Mouse (Mus musculus): ENCODE measurements around the gene Cabp1.
"Not testable (repeated sequence)": the region's sequence is repeated elsewhere in the genome, so short reads cannot be mapped to it uniquely, and the experiment has no call there.

Cabp1 gene

DNA sequence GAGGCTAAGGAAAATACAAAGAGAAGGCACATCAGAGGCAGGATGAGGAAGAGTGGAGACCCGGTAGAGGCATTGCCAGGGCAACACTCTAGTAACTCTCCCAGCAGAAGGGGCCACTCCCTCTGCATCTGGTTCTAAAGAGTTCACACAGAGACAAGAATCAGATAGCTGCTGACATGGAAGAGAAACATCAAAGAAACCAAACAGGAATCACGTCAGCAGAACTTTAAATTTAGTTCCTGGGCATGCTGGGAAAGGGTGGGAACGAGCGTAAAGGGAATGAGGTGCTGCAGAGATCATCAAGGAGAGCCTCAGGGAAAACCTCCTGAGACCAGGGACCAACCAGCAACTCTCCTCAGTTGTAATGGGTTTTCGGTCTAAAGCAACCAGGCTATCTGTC lies 43.2 kb downstream of the Cabp1 start:
- DNase-seq (ENCODE audit: low spot score) = no peak

DNA sequence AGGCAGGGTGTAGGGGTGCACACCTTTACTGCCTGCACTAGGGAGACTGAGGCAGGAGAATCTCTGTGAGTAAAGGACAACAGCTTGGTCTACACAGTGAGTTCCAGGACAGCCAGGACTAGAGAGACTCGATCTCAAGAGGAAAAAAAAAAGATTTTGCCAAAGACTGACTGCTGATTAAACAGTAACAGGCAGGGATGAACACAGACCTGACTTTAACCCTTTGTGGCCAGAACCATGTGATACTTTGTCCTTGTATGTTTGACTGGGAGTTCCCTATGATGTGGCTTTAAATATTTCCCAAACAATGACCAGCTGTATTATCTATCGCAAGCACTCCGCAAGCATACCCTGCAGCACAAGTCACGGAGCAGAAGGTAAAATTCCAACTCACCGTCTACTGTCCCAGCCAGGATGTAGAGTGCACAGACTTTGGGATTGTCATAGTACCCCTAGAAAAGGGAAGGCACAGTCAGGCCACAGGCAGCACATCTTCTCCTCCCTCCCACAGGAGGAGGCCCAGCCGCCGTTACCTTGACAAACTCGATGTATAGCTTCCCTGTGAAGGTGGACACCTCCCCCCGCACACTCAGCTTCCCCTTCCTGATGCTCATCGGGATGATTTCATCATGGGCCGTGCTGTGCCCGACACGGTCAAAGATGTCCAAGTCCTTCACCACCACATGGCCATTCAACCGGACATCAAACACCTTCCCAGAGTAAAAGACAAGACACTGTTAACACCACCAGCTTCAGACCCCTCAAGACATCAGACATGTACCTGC lies 44.3 kb downstream of the Cabp1 start:
- DNase-seq (ENCODE audit: low spot score) = no peak

DNA sequence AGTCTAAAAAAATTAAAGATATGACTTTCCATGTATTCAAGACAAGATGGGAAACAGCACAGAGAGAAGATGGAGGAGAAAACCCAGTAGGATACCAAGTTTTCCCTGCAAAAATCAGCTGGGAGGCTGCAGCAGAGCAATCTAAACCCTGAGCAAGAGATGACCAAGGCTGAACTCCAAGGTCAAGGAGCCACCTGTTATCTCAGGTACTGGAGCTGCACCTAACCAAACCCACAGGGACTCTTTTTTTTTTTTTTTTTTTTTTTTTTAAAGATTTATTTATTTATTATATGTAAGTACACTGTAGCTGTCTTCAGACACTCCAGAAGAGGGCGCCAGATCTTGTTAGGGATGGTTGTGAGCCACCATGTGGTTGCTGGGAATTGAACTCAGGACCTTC lies 45.3 kb downstream of the Cabp1 start:
- DNase-seq (ENCODE audit: low spot score) = not testable (repeated sequence)

DNA sequence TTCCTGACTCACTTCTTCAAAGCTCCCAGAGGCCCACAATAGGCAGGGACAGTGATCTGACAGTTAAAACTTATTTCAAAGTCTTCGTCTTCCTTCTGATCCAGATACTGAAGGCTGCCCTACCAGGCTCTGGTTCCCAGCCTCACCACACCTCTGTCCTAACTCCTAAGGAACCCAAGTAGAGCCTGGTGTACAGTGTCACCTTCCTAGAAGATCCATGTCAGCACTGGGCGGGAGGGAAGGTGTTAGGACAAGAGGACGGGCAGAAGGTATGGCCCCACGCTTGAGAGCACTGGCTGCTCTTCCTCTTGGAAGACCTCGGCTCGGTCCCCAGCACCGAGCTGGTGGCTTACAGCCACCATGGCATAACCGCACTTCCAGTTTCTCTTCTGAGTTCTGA lies 45.8 kb downstream of the Cabp1 start:
- no peak for DNase-seq (ENCODE audit: low spot score)

DNA sequence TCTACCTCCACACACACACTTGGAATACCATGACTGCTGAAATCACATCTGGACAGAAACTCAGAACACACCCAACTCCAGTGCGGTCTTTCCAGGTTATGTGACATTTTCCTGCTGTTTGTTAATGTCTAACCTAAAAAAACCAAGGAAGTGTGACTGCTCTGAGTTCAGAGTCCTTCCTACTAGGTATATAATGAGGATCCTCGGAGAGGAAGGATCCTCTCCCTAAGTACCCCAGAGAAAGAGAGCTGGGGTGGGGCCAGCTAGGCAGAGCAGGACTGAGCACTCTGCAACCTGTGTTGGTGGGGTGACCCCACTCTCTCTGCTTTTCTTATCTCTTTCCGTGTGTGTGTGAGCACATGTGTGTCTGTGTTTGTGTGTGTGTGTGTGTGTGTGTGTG lies 46.8 kb downstream of the Cabp1 start:
- DNase-seq (ENCODE audit: low spot score) = no peak

DNA sequence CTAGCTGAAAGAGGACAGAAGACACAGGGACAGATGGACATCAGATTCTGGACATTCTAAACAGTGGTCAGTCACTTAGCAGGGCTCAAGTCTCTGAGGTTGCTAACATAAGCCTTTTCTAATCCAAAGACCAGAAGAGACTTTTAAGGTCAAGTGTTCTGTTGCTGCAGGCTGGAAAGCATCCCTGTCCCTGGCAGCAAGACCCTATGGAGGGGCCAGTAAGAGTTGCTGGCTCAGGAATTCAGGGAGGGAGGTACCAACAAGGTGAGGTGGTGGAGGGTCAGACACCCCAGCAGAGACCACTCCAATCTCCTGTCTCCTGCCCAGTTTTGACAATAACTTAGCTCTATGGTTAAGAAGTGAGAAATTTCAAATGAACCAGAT lies 47.4 kb downstream of the Cabp1 start:
- no peak for DNase-seq (ENCODE audit: low spot score)

DNA sequence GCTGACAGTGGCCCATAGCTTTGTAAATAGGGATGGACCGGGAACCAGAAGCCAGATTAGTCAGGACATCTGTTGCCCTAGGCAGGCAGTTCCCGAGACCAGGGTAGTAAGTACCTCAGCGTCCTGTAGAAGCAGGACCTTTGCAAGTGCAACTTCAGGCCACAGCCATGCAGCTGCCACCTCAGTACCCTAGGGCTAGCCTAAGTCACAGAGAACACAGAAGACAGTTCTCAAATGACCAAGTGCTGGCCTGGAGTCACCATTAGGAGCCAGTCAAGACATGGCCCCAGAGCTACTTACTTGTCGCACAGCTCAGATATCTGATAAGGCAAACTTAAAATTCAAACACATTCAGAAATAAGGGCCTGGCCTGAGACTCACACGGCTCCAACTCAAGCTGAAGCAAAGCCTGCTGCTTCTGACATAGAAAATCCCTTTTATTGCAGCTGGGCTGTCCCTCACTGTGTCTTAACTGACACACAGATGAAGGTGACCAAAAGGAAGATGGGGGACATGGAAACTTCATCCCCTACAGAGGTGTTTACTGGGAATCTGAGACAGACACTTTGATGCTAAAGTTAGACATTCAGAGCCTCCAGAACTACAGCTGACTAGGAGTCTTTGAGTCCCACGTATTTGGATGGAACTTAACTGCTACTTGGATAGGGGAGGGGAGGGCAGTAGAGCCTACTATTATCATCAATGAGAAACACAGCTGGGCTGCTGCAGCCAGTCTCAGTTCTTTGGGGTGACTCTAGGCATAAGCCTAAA lies 48.0 kb downstream of the Cabp1 start:
- no peak for DNase-seq (ENCODE audit: low spot score)

DNA sequence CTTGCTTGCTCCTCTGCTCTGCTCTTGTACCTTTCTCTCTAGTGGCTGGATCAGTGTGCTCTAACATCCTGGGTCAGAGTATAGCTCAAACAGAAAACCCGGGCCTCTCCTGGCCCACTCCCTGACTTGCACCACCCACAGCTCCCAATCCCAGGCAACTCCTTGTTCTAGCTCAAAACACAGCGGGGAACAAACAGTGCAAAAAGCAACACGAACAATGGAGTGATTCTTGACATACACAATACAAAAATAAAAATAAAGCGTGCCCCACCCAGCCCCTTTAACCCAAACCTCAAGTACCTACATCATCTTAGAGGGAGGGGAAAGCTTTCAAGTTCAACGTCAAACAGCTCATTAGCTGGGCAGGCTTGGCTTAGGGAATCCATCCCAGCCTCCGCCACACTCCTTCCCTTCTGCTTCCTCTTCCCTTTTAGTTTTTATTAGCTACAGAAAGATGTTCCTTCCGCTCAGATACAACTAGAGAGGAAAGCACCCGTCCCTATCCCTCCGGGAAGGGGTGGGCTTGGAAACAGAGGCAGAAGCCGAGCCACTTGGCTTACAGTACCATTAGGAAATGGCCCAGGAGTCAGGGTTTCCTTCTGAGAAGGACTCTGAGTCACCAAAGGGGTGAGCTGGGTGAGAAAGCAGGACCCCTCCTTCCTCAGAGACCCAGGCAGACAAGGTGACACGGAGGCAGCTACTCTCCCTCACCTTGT lies 48.8 kb downstream of the Cabp1 start:
- DNase-seq (ENCODE audit: low spot score) = no peak

DNA sequence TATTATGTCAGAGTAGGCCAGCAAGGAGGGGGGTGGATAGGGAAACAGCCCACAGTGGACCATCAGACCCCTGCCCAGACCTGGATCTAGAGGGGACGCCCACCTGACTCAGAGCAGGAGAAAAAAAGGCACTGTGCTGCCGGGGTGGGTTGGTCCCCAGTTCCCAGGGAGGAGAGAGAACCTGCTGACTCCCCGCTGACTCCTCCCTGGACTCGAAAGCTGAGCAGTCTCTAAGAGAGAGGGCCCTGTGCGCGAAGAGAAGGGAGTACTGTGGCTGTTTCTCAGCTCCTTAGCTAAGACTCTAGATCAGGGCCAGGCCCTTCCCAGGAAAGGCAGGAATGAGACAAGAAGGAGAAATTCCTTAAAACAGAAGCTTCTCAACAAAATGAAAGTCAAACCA lies 49.7 kb downstream of the Cabp1 start:
- DNase-seq (ENCODE audit: low spot score) = no peak

DNA sequence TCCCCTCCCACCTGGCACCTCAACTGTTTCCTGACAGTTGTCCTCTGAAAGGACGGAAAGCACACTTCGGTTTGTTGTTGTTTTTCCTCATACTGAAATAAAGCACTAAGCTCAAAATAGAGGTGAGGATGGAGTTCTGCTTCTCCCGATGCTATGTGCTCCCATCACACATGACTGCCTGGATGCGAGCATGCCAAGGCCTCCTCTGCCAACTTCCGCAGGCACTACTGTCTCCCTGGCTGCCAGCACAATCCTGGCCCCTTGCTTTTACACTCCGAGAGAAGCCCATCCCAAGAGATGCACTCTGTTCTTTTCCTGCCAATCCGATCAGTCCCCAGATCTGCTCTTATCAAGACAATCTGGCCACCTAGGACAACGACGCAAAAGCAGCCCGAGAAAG lies 50.6 kb downstream of the Cabp1 start:
- no peak for DNase-seq (ENCODE audit: low spot score)

DNA sequence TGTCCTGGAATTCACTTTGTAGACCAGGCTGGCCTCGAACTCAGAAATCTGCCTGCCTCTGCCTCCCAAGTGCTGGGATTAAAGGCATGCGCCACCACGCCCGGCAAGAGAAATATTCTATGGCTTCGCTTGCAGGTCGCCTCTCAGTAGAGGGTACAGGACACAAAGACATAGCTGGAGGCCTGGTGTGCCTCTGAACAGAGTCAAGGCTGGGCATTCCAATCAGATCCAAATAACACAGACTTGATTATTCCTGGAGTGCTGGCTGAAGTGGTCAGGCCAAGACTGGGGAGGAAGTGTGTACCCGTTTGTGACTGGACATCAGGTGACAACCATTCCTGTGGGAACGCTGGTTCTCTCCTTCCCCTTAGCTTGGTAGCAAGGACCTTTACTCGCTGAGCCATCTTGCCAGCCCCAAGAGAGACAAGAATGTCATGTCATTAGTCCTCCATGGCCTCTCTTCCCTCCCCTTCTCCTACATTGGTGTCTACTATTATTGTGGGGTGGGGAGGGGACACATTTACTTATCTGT lies 51.9 kb downstream of the Cabp1 start:
- no peak for DNase-seq (ENCODE audit: low spot score)

DNA sequence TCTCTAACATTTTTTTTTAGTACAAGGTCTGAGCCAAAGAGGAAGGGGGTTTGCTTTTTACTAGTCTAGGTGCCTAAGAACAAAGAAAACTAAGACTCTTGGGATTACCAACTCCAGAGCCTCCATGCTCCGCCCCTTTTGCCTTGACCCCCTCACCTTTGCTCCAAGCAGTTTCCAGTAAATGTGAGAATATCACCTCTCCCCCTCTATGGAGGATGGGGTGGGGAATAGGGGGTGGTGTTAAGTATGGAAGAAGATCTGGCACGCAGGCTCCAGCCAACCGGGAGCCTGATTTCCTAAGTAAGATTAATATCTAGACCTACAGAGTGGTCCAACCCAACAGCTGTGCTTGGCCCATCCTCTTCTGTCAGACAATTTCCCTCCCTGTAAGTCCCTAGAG lies 53.5 kb downstream of the Cabp1 start:
- DNase-seq (ENCODE audit: low spot score) = no peak

DNA sequence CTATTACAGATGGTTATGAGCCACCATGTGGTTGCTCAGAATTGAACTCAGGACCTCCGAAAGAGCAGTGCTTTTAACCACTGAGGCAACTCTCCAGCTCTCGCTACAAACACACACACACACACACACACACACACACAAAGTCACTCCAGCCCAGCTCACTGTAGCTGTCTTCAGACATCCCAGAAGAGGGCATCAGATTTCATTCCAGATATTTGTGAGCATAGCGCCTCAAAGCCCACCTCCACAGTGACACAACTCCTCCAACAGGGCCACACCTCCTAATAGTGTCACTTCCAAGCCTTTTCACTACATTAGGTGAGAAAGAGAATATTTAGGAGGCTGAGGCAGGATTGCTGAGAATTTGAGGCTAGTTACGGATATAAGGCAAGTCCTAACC lies 55.1 kb downstream of the Cabp1 start:
- DNase-seq (ENCODE audit: low spot score) = no peak

DNA sequence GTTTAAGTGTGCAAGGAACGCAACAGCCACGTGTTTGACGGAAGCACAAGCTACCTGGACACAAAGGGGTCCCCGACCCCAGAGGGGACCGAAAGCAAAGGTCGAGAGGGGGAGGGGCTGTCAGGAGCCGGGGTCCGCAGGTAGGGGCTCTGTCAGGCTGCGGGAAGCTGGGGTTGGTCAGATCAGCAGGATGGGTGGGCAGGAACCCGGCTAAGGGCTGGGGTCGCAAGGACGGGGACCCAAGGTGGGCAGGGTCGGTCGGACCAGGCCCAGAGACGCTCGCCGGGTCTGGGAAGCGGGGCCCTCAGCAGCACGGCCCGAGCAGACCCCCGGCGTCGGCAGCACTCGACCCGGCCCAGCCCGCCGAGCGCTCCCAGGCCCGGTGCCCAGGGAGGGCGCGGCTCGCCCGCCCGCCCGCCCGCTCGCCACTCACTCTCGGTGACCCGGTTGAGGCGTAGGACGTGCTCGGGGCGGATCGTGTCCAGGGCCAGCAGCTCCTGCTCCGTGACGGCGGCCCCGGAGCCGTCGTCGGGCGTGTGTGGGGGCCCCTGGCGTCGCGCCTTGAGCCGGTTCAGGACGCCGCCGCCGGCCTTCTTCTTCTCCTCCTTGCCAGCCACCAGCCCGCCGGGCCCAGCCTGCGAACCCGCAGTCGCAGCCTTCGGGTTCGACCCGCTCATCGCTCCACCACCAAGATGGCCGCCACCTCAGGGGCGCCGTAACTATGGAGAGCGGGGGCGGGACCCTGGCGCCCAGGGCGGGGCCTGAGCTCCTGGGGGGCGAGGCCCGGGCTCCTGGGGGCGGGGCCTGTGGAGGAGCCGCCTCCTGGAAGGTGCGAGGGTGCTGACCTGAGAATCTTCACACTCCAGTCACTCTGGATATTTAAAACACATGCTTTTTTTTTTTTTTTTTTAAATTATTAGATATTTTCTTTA lies 59.7 kb downstream of the Cabp1 start, which contains the start of gene Unc119b:
Gene Unc119b, minus strand, starts transcription at position 742 of the 932 bp plus-strand sequence.
- DNase-seq (ENCODE audit: low spot score) = peak; percentile 96

DNA sequence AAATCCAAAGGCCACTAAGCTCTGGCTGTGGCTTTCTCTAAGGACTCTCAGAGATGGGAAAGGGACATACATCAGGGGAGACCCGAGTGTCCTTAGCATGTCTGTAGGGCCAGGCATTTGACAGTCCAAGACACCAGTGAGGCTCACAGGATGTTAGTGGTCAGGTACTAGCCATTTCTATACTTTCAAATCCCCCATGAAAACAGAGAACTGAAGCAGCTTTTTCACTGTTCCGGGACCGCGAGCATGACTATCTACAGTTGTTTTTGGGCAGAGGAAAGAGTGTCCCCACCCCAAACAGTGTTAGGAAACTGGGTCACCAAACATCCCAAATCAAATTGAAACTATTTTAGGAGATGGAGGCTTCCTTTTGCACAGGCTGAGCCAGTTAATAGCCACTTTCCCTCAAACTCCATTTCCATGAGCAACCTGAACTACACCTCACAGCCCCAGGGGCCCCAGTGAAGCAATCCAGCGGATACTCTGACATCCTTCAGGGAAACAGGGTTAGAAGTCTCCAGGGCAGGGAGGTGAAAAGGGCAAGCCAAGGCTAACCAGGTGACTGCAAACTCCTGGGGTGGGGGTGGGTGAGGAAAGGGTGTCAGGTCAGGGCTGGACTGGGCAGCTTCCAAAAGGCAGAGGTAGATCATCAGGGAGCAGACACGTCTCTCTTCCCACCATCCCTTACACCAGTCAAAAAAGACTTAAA lies 60.7 kb downstream of the Cabp1 start:
- no peak for DNase-seq (ENCODE audit: low spot score)

DNA sequence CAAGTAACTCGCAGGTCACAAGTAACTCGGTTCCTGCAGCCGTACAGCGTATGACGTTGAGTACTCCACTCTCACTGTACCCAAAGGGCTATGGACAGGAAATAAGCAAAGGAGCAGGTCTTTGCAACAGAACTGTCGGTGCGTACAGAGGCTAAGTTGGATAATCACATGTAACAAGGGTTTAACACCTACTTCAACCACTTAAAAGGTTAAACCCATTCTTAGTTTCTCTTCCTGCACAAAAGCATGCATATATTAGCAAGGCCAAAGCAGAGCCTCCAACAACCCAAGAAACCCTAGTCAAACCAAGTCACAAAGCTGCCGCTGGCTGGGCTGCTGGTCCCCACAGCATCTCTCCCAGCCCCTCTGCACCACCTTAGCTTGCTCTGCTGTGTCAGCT lies 61.7 kb downstream of the Cabp1 start:
- no peak for DNase-seq (ENCODE audit: low spot score)

DNA sequence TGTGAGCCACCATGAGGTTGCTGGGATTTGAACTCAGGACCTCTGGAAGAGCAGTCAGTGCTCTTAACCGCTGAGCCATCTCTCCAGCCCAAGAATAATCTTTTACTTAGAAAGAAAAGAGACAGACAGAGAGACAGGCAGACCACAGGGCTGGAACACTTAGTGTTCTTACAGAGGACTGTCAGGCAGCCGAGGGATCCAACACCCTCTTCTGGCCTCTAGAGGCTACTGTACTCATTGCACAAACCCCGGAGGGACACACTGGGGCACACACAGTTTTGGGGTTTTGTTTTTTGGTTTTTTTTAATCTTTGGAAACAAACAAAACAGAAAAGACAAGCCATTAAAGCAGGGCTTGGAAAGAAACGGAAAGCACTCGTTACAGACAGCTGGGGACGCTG lies 64.9 kb downstream of the Cabp1 start:
- DNase-seq (ENCODE audit: low spot score) = no peak

DNA sequence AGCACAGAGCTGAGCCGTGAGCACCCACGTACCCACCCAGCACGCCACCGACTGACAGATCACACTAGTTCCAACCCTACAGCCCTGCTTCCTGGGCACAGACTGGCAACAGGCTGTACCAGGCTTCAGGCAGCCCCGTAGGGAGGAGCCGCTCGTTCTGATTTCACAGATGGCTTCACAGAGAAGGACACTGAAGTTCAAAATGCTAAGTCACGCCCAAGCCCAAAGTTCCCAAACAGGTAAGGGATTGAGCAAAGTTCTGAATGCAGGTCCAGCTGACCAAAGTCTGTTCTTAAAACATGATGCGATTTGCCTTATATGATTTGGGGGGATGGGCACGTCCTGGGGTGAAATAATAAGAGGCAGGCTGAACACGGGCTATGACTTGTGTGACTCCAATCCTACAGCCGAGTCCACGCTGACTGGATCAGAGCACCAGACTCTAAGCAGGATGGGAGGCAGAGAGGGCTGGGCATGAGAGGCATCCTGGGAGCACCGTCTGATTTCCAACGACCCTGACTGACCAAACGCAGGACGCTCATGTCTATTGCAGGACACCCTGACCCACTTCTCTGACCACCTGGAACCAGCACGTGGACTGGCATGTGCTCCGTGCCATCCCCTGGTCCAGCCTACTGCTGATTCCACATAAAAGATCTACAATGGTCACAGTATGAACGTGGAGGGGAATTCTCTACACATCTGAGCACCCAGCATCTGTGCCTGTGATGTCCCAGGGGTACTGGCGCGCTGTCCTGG lies 66.6 kb downstream of the Cabp1 start:
- DNase-seq (ENCODE audit: low spot score) = no peak

DNA sequence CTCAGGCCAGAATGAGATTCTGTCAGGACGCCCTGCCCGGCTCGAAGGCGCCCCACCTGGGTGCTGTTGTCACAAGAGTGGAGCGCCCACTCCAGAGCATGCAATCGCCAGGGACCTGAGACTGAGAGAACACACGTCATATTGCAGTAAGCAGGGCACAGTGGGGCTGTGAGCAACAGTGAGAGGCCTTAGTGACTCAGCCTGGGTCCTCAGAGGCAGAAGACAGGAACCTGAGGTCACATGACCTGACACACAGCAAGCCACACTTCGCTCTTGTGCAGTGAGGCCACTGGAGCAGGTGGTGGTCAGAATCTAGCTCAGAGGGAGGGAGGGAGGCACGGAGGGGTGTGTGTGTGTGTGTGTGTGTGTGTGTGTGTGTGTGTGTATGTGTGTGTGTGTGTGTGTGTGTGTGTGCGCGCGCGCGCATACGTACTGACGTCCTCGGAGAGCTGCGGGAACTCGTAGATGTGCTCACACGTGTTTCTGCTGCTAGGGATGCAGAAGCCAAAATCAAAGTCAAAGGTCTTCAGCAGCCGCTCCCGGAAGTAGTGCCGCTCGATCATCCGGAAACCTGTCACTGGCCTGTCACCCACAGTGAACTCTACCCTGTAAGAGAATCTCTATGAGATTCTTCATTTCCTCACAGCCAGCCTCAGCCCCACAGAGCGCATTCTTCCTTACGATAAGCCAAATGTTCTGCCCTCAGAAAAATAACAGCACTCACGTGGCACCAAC lies 67.4 kb downstream of the Cabp1 start:
- DNase-seq (ENCODE audit: low spot score) = no peak
